Mouse (Mus musculus): ENCODE measurements at regions not wholly inside any gene's neighbourhood (a gene's known extent, or its start where the extent isn't known, plus 50 kb on each side); places are given as distances from the start of the nearest gene placed in this dataset.

DNA sequence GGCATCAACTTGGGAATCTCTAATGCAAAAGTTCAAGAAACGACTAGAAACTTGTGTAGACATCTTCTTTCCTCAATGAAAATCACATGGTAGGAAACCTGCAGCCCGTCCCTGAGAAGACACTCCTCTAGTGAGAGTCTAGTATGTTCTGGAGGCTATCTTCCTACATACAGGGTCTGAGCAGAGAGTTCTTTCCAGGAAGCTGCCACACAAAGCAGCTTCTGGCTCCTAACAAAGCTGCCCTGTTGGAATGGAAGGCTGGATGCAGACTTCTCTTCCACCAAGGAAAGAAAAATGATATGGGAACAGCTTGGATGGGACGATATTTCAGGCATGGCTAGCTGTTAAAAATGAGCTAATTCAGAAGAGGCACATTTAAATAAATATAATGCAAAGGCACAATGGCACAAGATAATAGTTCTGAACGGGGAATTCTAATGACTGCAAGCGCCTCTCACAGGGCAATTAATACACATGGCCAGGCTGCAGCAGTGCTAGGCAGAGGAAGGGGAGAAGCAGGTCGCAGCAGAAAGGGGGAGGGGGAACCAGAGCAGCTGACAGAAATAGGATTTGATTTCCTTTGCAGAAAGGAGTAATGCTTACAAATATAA, 391.4 kb upstream of the Plxna2 start:
- peaks cover 15% of the 10 kb centered on the region; the same call in 1 of the 2 replicates for H3K4me1 ChIP-seq (replicated peaks; ENCODE audit: control insufficient read depth, insufficient read depth, low read length)
- WGBS: 18% methylated on average over 6 of the region's 6 CpGs

DNA sequence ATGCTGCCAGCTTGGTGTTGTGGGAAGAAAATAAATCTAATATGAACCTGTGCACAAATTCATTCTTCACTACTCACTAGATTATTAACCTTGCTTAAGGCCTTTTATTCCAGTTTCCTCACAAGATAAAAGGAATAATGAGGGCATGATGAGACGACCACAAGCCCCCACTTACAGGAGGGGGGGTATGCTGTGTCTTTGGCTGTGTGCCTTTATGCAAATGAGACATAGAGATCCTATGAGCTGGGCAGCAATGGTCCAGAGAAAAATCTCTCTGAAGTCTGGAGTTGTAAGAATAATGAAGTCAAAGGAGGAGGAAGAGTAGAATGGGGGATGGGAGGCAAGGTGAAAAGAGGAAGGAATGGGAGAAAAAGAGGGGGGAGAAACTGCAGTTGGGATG, 392.2 kb upstream of the Plxna2 start:
- Histone ChIP-seq H3K4me1 (replicated peaks; ENCODE audit: control insufficient read depth, insufficient read depth, low read length) (peaks cover 15% of the 10 kb centered on the region; the same call in 1 of the 2 replicates), H3K27me3 (ENCODE audit: control insufficient read depth, insufficient read depth, low read length) (no peaks in the 10 kb centered on the region), H3K27ac (ENCODE audit: low read depth, low read length) (peak overlapping the region; percentile 83; the same call in 1 of the 2 replicates), H3K36me3 (ENCODE audit: control insufficient read depth, insufficient read depth, low read length) (no peaks in the 10 kb centered on the region), H3K4me2 (ENCODE audit: low read depth, low read length, severe bottlenecking) (no peak overlapping the region), H3K9ac (ENCODE audit: low read length) (no peak overlapping the region), H3K4me3 (ENCODE audit: low read depth, low read length) (no peak overlapping the region), H3K9me3 (ENCODE audit: control insufficient read depth, low read length) (no peaks in the 10 kb centered on the region)
- 20% methylated on average over 1 of the region's 1 CpGs for WGBS
- DNase-seq (ENCODE audit: low spot score): no peak
- peak; percentile 25; the same call in 1 of the 2 replicates for ATAC-seq (replicated peaks; ENCODE audit: low FRiP score)

More for the DNA sequence above, 391.4 kb upstream of the Plxna2 start:
- Histone ChIP-seq H3K36me3 (ENCODE audit: control insufficient read depth, insufficient read depth, low read length) (no peaks in the 10 kb centered on the region), H3K9ac (ENCODE audit: low read length) (peak overlapping the region; percentile 9; the same call in 1 of the 2 replicates), H3K27ac (ENCODE audit: low read depth, low read length) (peak overlapping the region; percentile 83), H3K9me3 (ENCODE audit: control insufficient read depth, low read length) (no peaks in the 10 kb centered on the region), H3K4me2 (ENCODE audit: low read depth, low read length, severe bottlenecking) (peak overlapping the region; percentile 15; the same call in 1 of the 2 replicates), H3K4me3 (ENCODE audit: low read depth, low read length) (no peak overlapping the region), H3K27me3 (ENCODE audit: control insufficient read depth, insufficient read depth, low read length) (no peaks in the 10 kb centered on the region)
- peak; percentile 88 for ATAC-seq (replicated peaks; ENCODE audit: low FRiP score)
- peak; percentile 69 for DNase-seq (ENCODE audit: low spot score)

DNA sequence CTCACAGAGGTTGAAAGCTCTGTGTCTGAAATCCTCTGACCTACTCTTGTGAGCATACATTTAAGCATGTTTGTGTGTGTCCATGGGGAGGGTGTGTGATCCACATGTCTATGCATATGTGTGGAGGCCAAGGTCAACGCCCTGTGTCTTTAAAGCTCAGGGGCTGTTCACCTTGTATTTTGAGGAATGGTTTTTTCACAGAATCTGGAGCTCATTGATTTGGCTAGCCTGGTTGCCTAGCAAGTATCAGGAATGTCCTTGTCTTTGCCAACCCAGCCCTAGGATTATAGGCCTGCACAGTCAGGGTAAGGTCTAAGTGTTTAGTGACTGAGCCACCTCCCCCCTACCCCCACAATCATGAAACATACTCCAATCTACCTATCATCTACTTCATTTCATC, 394.0 kb upstream of the Plxna2 start:
- Histone ChIP-seq H3K4me3 (ENCODE audit: low read depth, low read length) (no peak overlapping the region), H3K4me1 (replicated peaks; ENCODE audit: control insufficient read depth, insufficient read depth, low read length) (peaks cover 15% of the 10 kb centered on the region; the same call in 1 of the 2 replicates), H3K36me3 (ENCODE audit: control insufficient read depth, insufficient read depth, low read length) (no peaks in the 10 kb centered on the region), H3K9ac (ENCODE audit: low read length) (no peak overlapping the region), H3K27ac (ENCODE audit: low read depth, low read length) (peak overlapping the region; percentile 62; the same call in 1 of the 2 replicates), H3K27me3 (ENCODE audit: control insufficient read depth, insufficient read depth, low read length) (no peaks in the 10 kb centered on the region), H3K9me3 (ENCODE audit: control insufficient read depth, low read length) (no peaks in the 10 kb centered on the region), H3K4me2 (ENCODE audit: low read depth, low read length, severe bottlenecking) (no peak overlapping the region)
- DNase-seq (ENCODE audit: low spot score): no peak
- WGBS: 75% methylated on average over 1 of the region's 1 CpGs
- ATAC-seq (replicated peaks; ENCODE audit: low FRiP score): no peak

DNA sequence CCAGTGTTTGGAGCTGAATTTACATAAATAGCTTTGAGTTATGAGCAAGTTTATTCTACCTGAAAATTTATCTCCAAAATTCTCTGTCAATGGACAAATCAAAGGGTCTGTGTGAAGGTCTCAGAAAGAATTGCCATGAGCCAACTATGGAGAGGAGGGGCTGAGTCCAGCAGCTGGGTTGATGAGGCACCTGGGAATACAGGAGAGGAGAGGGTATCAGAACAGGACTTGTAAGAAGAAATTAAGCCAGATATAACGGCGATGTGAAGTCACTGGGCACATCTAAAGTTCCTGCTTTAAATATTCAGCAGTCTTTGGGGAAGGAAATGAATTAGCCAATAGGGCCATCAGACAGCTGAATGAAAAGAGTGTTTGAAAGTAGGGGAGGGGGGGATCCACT, 394.4 kb upstream of the Plxna2 start:
- H3K4me1 ChIP-seq (replicated peaks; ENCODE audit: control insufficient read depth, insufficient read depth, low read length): peaks cover 15% of the 10 kb centered on the region; the same call in 1 of the 2 replicates
- H3K9me3 ChIP-seq (ENCODE audit: control insufficient read depth, low read length): no peaks in the 10 kb centered on the region
- DNase-seq (ENCODE audit: low spot score) (no peak), ATAC-seq (replicated peaks; ENCODE audit: low FRiP score) (no peak)
- no peak overlapping the region for H3K4me2 ChIP-seq (ENCODE audit: low read depth, low read length, severe bottlenecking)
- H3K36me3 ChIP-seq (ENCODE audit: control insufficient read depth, insufficient read depth, low read length): no peaks in the 10 kb centered on the region
- no peak overlapping the region for H3K4me3 ChIP-seq (ENCODE audit: low read depth, low read length)
- WGBS: 66% methylated on average over 2 of the region's 2 CpGs
- no peak overlapping the region for H3K9ac ChIP-seq (ENCODE audit: low read length)
- no peaks in the 10 kb centered on the region for H3K27me3 ChIP-seq (ENCODE audit: control insufficient read depth, insufficient read depth, low read length)
- H3K27ac ChIP-seq (ENCODE audit: low read depth, low read length): peak overlapping the region; percentile 62; the same call in 1 of the 2 replicates

DNA sequence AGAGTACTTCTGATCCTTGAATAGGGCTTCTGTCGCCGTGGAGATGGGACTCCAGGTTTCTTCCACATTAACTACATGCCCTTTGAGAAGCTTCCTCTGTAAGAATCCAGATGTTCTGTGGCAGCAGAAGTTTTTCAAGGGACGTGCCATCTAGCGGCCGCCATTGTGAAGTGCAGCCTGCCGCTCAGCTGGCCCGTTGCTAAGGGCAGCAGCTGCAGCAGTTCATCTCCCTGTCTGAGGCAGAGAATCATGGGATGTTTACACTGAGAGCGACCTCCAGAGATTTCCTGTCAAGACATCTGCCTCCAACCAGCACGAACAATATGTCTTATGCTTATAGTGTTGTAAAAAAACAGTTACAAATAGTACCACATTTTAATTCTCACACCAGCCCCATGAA, 395.0 kb upstream of the Plxna2 start:
- 2% methylated on average over 9 of the region's 9 CpGs for WGBS
- Histone ChIP-seq H3K27ac (ENCODE audit: low read depth, low read length) (no peak overlapping the region), H3K9me3 (ENCODE audit: control insufficient read depth, low read length) (no peaks in the 10 kb centered on the region), H3K4me2 (ENCODE audit: low read depth, low read length, severe bottlenecking) (no peak overlapping the region), H3K4me3 (ENCODE audit: low read depth, low read length) (no peak overlapping the region), H3K36me3 (ENCODE audit: control insufficient read depth, insufficient read depth, low read length) (no peaks in the 10 kb centered on the region), H3K9ac (ENCODE audit: low read length) (no peak overlapping the region), H3K27me3 (ENCODE audit: control insufficient read depth, insufficient read depth, low read length) (no peaks in the 10 kb centered on the region), H3K4me1 (replicated peaks; ENCODE audit: control insufficient read depth, insufficient read depth, low read length) (peaks cover 13% of the 10 kb centered on the region; the same call in 1 of the 2 replicates)
- ATAC-seq (replicated peaks; ENCODE audit: low FRiP score) (peak; percentile 51), DNase-seq (ENCODE audit: low spot score) (peak; percentile 87)

DNA sequence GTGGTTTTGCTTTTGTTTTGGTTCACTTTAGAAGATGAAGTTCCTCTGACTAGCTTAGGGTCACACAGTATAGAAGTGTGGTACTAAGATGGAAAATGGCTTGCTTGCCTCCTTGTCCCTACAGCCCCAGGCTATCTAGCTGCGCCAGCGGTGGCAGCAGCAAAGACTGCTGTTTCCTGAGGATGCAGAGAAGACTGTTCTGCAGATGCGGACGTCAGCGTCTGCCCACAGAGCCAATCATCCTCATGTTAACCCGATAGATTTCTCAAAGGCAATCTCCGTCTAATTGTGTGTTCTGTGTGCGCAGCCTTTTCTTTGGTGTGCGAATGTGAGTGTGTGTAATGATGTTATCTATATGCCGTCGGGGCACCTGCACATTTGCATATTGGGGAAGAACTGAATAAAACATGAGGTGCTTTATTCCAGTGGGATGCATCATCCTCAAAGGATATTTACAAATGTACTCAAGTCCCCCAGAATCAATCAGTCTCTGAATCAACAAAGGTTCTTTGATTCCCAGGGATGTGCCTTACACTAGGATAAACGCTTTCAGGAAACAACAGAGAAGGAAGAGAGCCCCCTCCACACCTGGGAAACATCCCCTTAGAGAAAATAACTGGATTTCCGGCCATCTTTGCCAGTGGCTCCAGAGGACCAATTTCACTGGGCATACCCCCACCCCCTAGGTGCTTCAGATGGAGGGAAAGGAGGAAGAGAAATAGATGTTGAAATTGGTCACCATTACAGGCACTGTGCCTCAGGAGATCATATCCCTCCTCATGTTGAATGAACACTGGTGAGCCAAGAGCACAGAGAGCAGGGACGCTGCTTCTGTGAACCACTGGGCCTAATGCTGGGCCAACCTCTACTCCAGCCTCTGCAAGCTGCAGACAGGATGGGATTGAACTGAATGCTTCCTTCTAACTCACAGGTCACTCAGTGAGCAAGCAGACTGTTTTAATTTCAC, 409.7 kb upstream of the Plxna2 start:
- H3K4me2 ChIP-seq (ENCODE audit: low read depth, low read length, severe bottlenecking): peak overlapping the region; percentile 1; the same call in 1 of the 2 replicates
- H3K9ac ChIP-seq (ENCODE audit: low read length): no peak overlapping the region
- H3K36me3 ChIP-seq (ENCODE audit: control insufficient read depth, insufficient read depth, low read length): no peaks in the 10 kb centered on the region
- peak; percentile 63 for ATAC-seq (replicated peaks; ENCODE audit: low FRiP score)
- H3K9me3 ChIP-seq (ENCODE audit: control insufficient read depth, low read length): no peaks in the 10 kb centered on the region
- WGBS: 47% methylated on average over 14 of the region's 14 CpGs
- DNase-seq (ENCODE audit: low spot score): no peak
- 0 out of 2 replicates have a peak, but pooled peaks cover 5% of the 10 kb centered on the region for H3K4me1 ChIP-seq (replicated peaks; ENCODE audit: control insufficient read depth, insufficient read depth, low read length)
- no peak overlapping the region for H3K4me3 ChIP-seq (ENCODE audit: low read depth, low read length)
- no peaks in the 10 kb centered on the region for H3K27me3 ChIP-seq (ENCODE audit: control insufficient read depth, insufficient read depth, low read length)
- H3K27ac ChIP-seq (ENCODE audit: low read depth, low read length): peak overlapping the region; percentile 27; the same call in 1 of the 2 replicates

DNA sequence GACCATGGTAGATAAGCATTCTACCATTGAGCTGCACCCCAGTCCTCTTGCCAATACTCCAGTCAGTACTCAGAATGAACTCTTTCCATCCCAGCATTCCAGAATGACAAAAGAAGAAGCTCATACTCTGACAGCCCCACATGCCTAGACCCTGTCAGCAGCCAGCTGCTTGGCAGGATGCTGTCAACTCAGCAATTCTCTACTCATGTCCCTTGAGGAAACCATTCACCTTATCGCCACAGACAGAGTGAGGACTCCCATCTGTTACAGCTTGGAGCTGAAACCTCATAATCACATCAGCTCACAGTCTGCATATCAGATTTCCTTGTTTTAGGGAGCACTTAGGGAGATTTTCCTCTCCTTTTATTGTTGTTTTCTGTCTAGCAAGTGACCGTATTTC, 420.5 kb upstream of the Plxna2 start:
- Histone ChIP-seq H3K36me3 (ENCODE audit: control insufficient read depth, insufficient read depth, low read length) (no peaks in the 10 kb centered on the region), H3K4me2 (ENCODE audit: low read depth, low read length, severe bottlenecking) (no peak overlapping the region), H3K4me1 (replicated peaks; ENCODE audit: control insufficient read depth, insufficient read depth, low read length) (no peaks in the 10 kb centered on the region), H3K27ac (ENCODE audit: low read depth, low read length) (no peak overlapping the region), H3K4me3 (ENCODE audit: low read depth, low read length) (no peak overlapping the region), H3K9ac (ENCODE audit: low read length) (no peak overlapping the region), H3K9me3 (ENCODE audit: control insufficient read depth, low read length) (no peaks in the 10 kb centered on the region), H3K27me3 (ENCODE audit: control insufficient read depth, insufficient read depth, low read length) (no peaks in the 10 kb centered on the region)
- 74% methylated on average over 2 of the region's 2 CpGs for WGBS
- no peak for DNase-seq (ENCODE audit: low spot score)
- no peak for ATAC-seq (replicated peaks; ENCODE audit: low FRiP score)

DNA sequence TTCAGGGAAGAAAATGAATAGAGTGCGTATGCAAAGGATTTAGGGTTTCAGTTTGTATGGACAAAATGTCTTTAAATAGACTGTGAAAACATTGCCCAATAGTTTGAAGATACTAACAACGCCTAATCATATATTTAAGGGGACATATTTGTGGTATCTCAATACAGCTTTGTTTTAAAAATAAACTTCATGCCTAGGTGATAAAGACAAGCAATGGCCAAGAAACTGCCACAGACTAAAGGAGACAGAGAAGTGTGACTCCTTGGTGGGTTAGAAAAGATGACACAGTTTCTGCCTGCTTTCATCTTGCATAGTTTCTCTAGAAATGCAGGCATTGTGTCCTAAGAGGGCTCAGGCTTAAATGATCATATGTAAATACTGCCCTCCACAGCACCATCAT, 435.7 kb upstream of the Plxna2 start:
- 86% methylated on average over 2 of the region's 2 CpGs for WGBS
- Histone ChIP-seq H3K27ac (ENCODE audit: low read depth, low read length) (no peak overlapping the region), H3K4me3 (ENCODE audit: low read depth, low read length) (no peak overlapping the region), H3K9ac (ENCODE audit: low read length) (no peak overlapping the region), H3K4me2 (ENCODE audit: low read depth, low read length, severe bottlenecking) (no peak overlapping the region), H3K4me1 (replicated peaks; ENCODE audit: control insufficient read depth, insufficient read depth, low read length) (no peaks in the 10 kb centered on the region), H3K36me3 (ENCODE audit: control insufficient read depth, insufficient read depth, low read length) (no peaks in the 10 kb centered on the region), H3K9me3 (ENCODE audit: control insufficient read depth, low read length) (no peaks in the 10 kb centered on the region), H3K27me3 (ENCODE audit: control insufficient read depth, insufficient read depth, low read length) (no peaks in the 10 kb centered on the region)
- DNase-seq (ENCODE audit: low spot score) (no peak), ATAC-seq (replicated peaks; ENCODE audit: low FRiP score) (no peak)

Measured in forebrain, embryonic 11.5 days (tissue).